Mouse (Mus musculus) embryonic facial prominence, embryonic 15.5 days (tissue): ENCODE results near the gene Itgb4. TPM values are rescaled to one million over a fixed set of nuclear protein-coding genes. Genes with fewer than 3 reads are reported as not detected.

ENCODE experiments used
- ATAC-seq: fragments of 200-750 bp; cut with Nextera tagmentation; 2 replicates; pipeline ENCODE4 v1.8.0; 2017; ENCODE audit warnings: low read depth, moderate TSS enrichment; ENCODE audit not compliant: insufficient number of reproducible peaks, low FRiP score, low TSS enrichment
- H3K27ac ChIP-seq: fragments of 300-500 bp; sonication (generic); replicated peaks from 2 replicates; pipeline ENCODE4 v1.5.1; 2015; ENCODE audit warnings: mild to moderate bottlenecking, inconsistent platforms
- H3K27me3 ChIP-seq: fragments of 300-500 bp; sonication (generic); 2 replicates; pipeline ENCODE4 v1.6.1; 2015; ENCODE audit warnings: inconsistent platforms
- H3K36me3 ChIP-seq: fragments of 300-500 bp; sonication (generic); 2 replicates; pipeline ENCODE4 v1.6.1; 2015; ENCODE audit warnings: mild to moderate bottlenecking, inconsistent platforms
- H3K4me1 ChIP-seq: fragments of 300-500 bp; sonication (generic); 2 replicates; pipeline ENCODE4 v1.6.1; 2015; ENCODE audit warnings: inconsistent platforms
- H3K4me2 ChIP-seq: fragments of 300-500 bp; sonication (generic); replicated peaks from 2 replicates; pipeline ENCODE4 v1.6.1; 2015; ENCODE audit warnings: mild to moderate bottlenecking, inconsistent platforms
- H3K4me3 ChIP-seq: fragments of 300-500 bp; sonication (generic); replicated peaks from 2 replicates; pipeline ENCODE4 v1.5.1; 2015; ENCODE audit warnings: mild to moderate bottlenecking, inconsistent platforms
- H3K9ac ChIP-seq: fragments of 300-500 bp; sonication (generic); 2 replicates; pipeline ENCODE4 v1.6.1; 2015; ENCODE audit warnings: inconsistent platforms
- H3K9me3 ChIP-seq: fragments of 300-500 bp; sonication (generic); replicated peaks from 2 replicates; pipeline ENCODE4 v1.6.1; 2016; ENCODE audit warnings: inconsistent platforms
- WGBS: fragments of 180-500 bp; shearing (Covaris S2); methylation state at CpG from one replicate; pipeline ENCODE4 v1.1.7; 2015; 5-methylcytosine and 5-hydroxymethylcytosine counted together
- polyA plus RNA-seq: library from polyadenylated mRNA; unstranded; fragments of >200 nt; fragmentation: Nextera tagmentation; extraction: Ambion mirVana; gene quantifications from 2 replicates; pipeline ENCODE4 v1.2.1, GENCODE M21; 2015

The Itgb4 gene
- 21.1 and 21.5 TPM in 2 replicates for polyA plus RNA-seq

GRCm38 (mm10) chr11:115974309-115975082 lies at the start of gene Itgb4:
Itgb4 (plus strand) TSS chr11:115974709.
- 8% methylated on average over 47 of the region's 58 CpGs for WGBS
- H3K9me3 ChIP-seq, result no peaks in the 10 kb centered on the region
- no peaks in the 10 kb centered on the region for H3K36me3 ChIP-seq
- peaks cover 19% of the 10 kb centered on the region for H3K4me1 ChIP-seq
- H3K27ac ChIP-seq, result peak within 1 kb of the TSS; percentile 76
- H3K9ac ChIP-seq, result peak within 1 kb of the TSS; percentile 42
- H3K4me3 ChIP-seq, result peak within 1 kb of the TSS; percentile 50
- peak within 1 kb of the TSS; percentile 80 for H3K4me2 ChIP-seq
- H3K27me3 ChIP-seq, result peaks cover 42% of the 10 kb centered on the region
- peak; percentile 70 for ATAC-seq

- no peak overlapping the region for H3K9ac ChIP-seq
- no peak overlapping the region for H3K27ac ChIP-seq
- H3K9me3 ChIP-seq, result no peaks in the 10 kb centered on the region
- peaks cover 15% of the 10 kb centered on the region for H3K4me1 ChIP-seq
- ATAC-seq, result no peak
- H3K4me3 ChIP-seq, result no peak overlapping the region
- 91% methylated on average over 8 of the region's 8 CpGs for WGBS
- peaks cover 31% of the 10 kb centered on the region for H3K36me3 ChIP-seq
- H3K27me3 ChIP-seq, result no peaks in the 10 kb centered on the region
- no peak overlapping the region for H3K4me2 ChIP-seq
Observed at GRCm38 (mm10) chr11:115929031-115929430, 45.5 kb upstream of the Itgb4 start.

DNA sequence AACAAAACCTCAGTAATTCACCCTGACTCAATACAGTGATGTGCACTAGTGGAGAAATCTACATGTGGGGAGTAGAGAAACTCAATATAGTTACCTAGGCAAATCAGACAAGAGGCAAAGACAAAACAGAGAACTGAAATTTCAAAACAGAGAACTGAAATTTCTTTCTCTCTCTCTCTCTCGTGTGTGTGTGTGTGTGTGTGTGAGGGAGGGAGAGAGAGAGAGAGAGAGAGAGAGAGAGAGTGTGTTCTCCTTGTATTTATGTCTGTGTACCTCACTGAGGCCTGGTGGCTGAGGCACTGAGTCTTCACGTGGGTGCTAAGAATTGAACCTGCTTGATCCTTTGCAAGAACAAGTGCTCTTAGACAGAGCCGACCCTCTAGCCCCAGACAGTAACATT lies 44.7 kb upstream of the Itgb4 start:
- H3K9me3 ChIP-seq, result no peaks in the 10 kb centered on the region
- H3K36me3 ChIP-seq, result peaks cover 25% of the 10 kb centered on the region
- H3K4me2 ChIP-seq, result no peak overlapping the region
- H3K9ac ChIP-seq, result no peak overlapping the region
- H3K27ac ChIP-seq, result no peak overlapping the region
- WGBS, result 77% methylated on average over 3 of the region's 3 CpGs
- ATAC-seq, result no peak
- H3K4me3 ChIP-seq, result no peak overlapping the region
- peaks cover 23% of the 10 kb centered on the region for H3K4me1 ChIP-seq
- H3K27me3 ChIP-seq, result no peaks in the 10 kb centered on the region

GRCm38 (mm10) chr11:115931235-115931634 lies 43.3 kb upstream of the Itgb4 start:
- no peak overlapping the region for H3K27ac ChIP-seq
- H3K9ac ChIP-seq, result no peak overlapping the region
- no peak for ATAC-seq
- H3K4me1 ChIP-seq, result peaks cover 24% of the 10 kb centered on the region
- 75% methylated on average over 3 of the region's 3 CpGs for WGBS
- H3K9me3 ChIP-seq, result no peaks in the 10 kb centered on the region
- H3K4me2 ChIP-seq, result no peak overlapping the region
- H3K27me3 ChIP-seq, result no peaks in the 10 kb centered on the region
- no peak overlapping the region for H3K4me3 ChIP-seq
- H3K36me3 ChIP-seq, result peaks cover 35% of the 10 kb centered on the region

- Histone ChIP-seq H3K9ac (peak within 1 kb of the TSS; percentile 60), H3K4me2 (peak within 1 kb of the TSS; percentile 80), H3K4me1 (peaks cover 24% of the 10 kb centered on the region), H3K27ac (peak within 1 kb of the TSS; percentile 19; the same call in 1 of the 2 replicates), H3K4me3 (peak within 1 kb of the TSS; percentile 72), H3K36me3 (peaks cover 38% of the 10 kb centered on the region), H3K27me3 (no peaks in the 10 kb centered on the region), H3K9me3 (no peaks in the 10 kb centered on the region)
- ATAC-seq, result peak; percentile 99
- under 1% methylated on average over 28 of the region's 28 CpGs for WGBS
Observed at GRCm38 (mm10) chr11:115933108-115933746, 41.3 kb upstream of the Itgb4 start, which contains the start of the genes Sap30bp and Recql5. Sap30bp (plus strand) TSS chr11:115933282. Recql5 (minus strand) TSS chr11:115933477.

- H3K4me3 ChIP-seq, result peak overlapping the region; percentile 72
- peak overlapping the region; percentile 60 for H3K9ac ChIP-seq
- H3K27ac ChIP-seq, result peak overlapping the region; percentile 19; the same call in 1 of the 2 replicates
- H3K9me3 ChIP-seq, result no peaks in the 10 kb centered on the region
- peak overlapping the region; percentile 80 for H3K4me2 ChIP-seq
- H3K4me1 ChIP-seq, result peaks cover 24% of the 10 kb centered on the region
- H3K27me3 ChIP-seq, result no peaks in the 10 kb centered on the region
- ATAC-seq, result 0 out of 2 replicates have a peak, but pooled peaks have one; percentile 8
- peaks cover 37% of the 10 kb centered on the region for H3K36me3 ChIP-seq
- under 1% methylated on average over 16 of the region's 16 CpGs for WGBS
Observed at GRCm38 (mm10) chr11:115933747-115934110, 40.8 kb upstream of the Itgb4 start.

DNA sequence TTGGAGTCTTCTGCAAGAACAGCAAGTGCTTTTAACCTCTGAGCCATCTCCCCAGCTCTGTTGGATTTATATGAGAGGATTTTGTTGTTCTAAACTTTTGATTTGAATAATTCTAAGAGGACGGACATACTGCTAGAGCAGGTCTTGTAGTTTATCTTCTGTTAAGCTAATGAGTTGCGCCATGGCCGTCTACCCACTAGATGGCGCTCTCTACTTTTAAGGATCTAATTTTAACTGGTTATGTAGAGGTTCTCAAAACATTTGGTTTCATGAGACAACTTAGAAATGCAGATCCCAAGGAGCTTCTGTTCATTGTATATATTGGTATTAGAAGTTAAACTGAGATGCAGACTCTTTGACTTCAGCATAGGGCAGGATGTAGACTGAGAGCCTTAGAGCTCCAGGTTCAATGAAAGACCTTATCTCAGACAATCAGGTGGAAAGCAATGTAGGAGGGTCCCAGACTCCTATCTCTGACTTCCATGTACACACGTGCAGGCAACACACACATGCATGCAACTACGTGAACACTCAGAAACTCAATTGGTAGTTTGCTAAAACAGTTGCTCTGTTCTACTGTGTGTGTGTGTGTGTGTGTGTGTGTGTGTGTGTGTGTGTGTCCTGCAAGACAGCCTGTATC lies 34.7 kb upstream of the Itgb4 start:
- peaks cover 80% of the 10 kb centered on the region for H3K36me3 ChIP-seq
- H3K4me2 ChIP-seq, result no peak overlapping the region
- peaks cover under 1% of the 10 kb centered on the region for H3K4me1 ChIP-seq
- H3K27ac ChIP-seq, result no peak overlapping the region
- WGBS, result 40% methylated on average over 6 of the region's 6 CpGs
- H3K9ac ChIP-seq, result no peak overlapping the region
- no peaks in the 10 kb centered on the region for H3K27me3 ChIP-seq
- ATAC-seq, result no peak
- H3K4me3 ChIP-seq, result no peak overlapping the region
- no peaks in the 10 kb centered on the region for H3K9me3 ChIP-seq

DNA sequence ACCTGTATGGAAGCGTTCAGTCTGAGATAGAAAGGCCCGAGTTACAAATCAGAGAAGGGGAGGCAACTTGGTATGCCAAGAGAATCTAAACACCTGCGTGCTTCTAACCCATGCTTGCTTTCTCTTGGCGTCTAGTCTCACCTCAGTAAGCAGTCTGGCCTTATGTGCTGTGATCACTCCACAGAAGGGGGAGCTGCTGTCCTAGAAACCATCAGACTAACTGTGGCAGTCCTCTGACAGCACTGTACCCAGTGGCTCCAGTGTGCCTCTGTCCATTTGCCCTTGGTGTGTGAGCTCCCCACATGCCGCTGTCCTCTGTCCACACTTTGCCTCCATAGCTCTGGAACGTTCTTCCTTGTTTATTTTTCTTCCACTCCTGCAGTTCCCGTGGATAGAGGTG lies 32.5 kb upstream of the Itgb4 start:
- Histone ChIP-seq H3K27me3 (no peaks in the 10 kb centered on the region), H3K4me3 (no peak overlapping the region), H3K4me1 (peaks cover 12% of the 10 kb centered on the region; the same call in 1 of the 2 replicates), H3K9me3 (no peaks in the 10 kb centered on the region), H3K9ac (no peak overlapping the region), H3K4me2 (no peak overlapping the region), H3K36me3 (peaks cover 76% of the 10 kb centered on the region), H3K27ac (no peak overlapping the region)
- WGBS, result 88% methylated on average over 7 of the region's 7 CpGs
- ATAC-seq, result no peak

DNA sequence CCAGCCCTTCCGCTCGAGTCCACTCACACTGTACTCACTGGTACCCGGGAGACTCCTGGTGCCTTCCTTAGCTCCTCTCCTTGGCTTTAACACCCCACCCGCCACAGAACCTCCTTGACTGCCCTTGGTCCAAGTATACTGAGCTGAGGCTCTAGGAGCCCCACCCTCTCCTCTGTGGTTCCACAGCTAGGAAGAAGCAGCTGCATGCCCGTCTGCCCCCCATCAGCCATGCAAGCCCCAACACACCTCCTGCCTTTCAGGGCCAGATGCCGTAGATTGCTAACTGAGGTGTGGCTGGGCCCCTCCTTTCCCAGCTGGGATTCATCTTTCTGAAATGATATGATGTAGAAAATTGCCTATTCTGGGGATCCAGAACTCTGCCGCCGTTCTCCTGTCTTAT lies 29.3 kb upstream of the Itgb4 start:
- peak; percentile 51; the same call in 1 of the 2 replicates for ATAC-seq
- no peaks in the 10 kb centered on the region for H3K27me3 ChIP-seq
- H3K9me3 ChIP-seq, result no peaks in the 10 kb centered on the region
- no peak overlapping the region for H3K9ac ChIP-seq
- H3K27ac ChIP-seq, result peak overlapping the region; percentile 74
- 61% methylated on average over 8 of the region's 8 CpGs for WGBS
- peaks cover 21% of the 10 kb centered on the region; the same call in 1 of the 2 replicates for H3K4me1 ChIP-seq
- H3K4me2 ChIP-seq, result no peak overlapping the region
- H3K36me3 ChIP-seq, result peaks cover 74% of the 10 kb centered on the region
- no peak overlapping the region for H3K4me3 ChIP-seq

- no peak for ATAC-seq
- WGBS, result 80% methylated on average over 9 of the region's 9 CpGs
- H3K4me2 ChIP-seq, result no peak overlapping the region
- no peak overlapping the region for H3K9ac ChIP-seq
- H3K27me3 ChIP-seq, result no peaks in the 10 kb centered on the region
- H3K4me1 ChIP-seq, result peaks cover 21% of the 10 kb centered on the region; the same call in 1 of the 2 replicates
- no peak overlapping the region for H3K4me3 ChIP-seq
- H3K9me3 ChIP-seq, result no peaks in the 10 kb centered on the region
- H3K36me3 ChIP-seq, result peaks cover 69% of the 10 kb centered on the region
- peak overlapping the region; percentile 74 for H3K27ac ChIP-seq
Observed at GRCm38 (mm10) chr11:115946221-115946828, 28.2 kb upstream of the Itgb4 start.

DNA sequence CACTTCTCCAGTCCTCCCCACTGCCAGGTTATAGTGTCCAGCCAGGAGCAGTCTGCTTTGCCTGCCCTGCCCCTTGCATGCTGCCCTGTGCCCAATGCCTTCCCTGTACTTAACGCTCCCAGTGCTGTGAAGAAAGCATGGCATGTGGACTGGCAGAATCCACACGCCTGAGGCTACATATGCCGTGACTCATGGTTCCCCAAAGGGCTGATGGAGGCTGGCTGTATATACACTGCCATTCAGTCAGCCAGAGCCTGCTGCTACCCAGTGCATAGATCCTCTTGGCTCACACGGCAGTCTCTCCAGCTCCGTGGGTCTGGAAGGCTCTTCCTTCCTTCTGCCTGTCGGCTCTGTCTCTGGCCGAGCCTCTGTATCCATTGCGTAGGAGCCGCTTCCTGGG lies 26.2 kb upstream of the Itgb4 start:
- no peaks in the 10 kb centered on the region for H3K27me3 ChIP-seq
- no peaks in the 10 kb centered on the region for H3K9me3 ChIP-seq
- 81% methylated on average over 9 of the region's 9 CpGs for WGBS
- no peak for ATAC-seq
- H3K4me1 ChIP-seq, result peaks cover 21% of the 10 kb centered on the region; the same call in 1 of the 2 replicates
- no peak overlapping the region for H3K4me2 ChIP-seq
- H3K4me3 ChIP-seq, result no peak overlapping the region
- H3K27ac ChIP-seq, result no peak overlapping the region; the same call in 1 of the 2 replicates
- H3K36me3 ChIP-seq, result peaks cover 69% of the 10 kb centered on the region
- no peak overlapping the region for H3K9ac ChIP-seq
